Mouse (Mus musculus): ENCODE results near the gene Gm37240. TPM values are rescaled to one million over a fixed set of nuclear protein-coding genes. Genes with fewer than 3 reads are reported as not detected.

The Gm37240 gene
- total RNA-seq, 4 experiments from 2014 or later, result 29.7 to 37.8 (median 36.6) TPM

GRCm38 (mm10) chr3:85356373-85356772, 530.9 kb downstream of the Gm37240 start:
- DNase-seq (ENCODE audit: low spot score in 2 of 2), result no peak

GRCm38 (mm10) chr3:85348021-85348420, 539.3 kb downstream of the Gm37240 start:
- no peak for DNase-seq (ENCODE audit: low spot score in 2 of 2)

GRCm38 (mm10) chr3:85341103-85341860, 546.0 kb downstream of the Gm37240 start:
- no peak for DNase-seq (ENCODE audit: low spot score in 2 of 2)

GRCm38 (mm10) chr3:85340491-85340890, 546.8 kb downstream of the Gm37240 start:
- DNase-seq (ENCODE audit: low spot score in 2 of 2), result no peak

- no peak for DNase-seq (ENCODE audit: low spot score in 2 of 2)
Measured at GRCm38 (mm10) chr3:85339926-85340325, 547.4 kb downstream of the Gm37240 start.

DNA sequence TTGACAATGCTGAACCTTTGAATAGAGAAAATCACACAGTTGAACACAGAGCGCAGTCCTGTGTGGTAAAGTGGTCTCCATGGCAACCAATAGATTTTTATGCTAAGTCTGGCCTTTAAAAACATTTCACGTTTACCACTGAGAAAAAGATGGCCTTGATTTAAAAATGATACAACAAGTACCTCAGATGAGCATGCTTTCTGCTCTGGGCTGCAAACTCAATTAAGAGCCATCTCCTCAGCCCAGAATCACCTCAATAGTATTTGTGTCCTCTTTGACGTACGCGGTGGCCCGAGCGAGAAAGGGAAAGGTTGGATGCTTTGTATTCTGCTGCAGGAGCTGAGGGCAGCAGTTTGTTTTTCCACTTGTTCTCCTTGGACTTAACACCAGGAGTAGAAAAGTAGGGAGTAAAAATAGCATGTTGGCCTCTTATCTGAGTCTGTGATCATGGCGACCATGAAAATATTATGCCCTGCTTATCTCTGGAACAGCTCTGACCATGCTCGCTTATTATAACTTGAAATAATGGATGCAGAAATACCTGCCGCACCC, 548.0 kb downstream of the Gm37240 start:
- DNase-seq (ENCODE audit: low spot score in 2 of 2), result no peak

DNA sequence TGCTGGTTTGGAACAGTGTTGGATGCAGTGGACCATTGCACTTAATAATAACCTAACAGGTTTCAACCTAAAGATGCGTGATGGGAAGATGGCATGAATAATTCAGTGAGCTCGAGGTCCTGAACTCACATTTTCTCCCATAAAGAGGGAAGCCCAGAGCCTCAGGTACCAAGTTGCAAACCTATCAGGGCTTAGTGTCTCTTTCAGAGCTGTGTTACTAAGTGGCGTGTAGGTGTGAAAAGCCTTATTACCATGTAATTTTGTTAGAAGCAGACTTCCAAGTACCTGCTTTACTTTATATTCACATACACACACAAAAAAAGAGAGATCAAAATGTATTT, 548.6 kb downstream of the Gm37240 start:
- DNase-seq (ENCODE audit: low spot score in 2 of 2), result no peak

GRCm38 (mm10) chr3:85337881-85338754, 549.2 kb downstream of the Gm37240 start:
- DNase-seq (ENCODE audit: low spot score in 2 of 2), result no peak

GRCm38 (mm10) chr3:85335517-85335916, 551.8 kb downstream of the Gm37240 start:
- DNase-seq (ENCODE audit: low spot score in 2 of 2), result no peak

GRCm38 (mm10) chr3:85332276-85332675, 555.0 kb downstream of the Gm37240 start:
- DNase-seq (ENCODE audit: low spot score in 2 of 2), result no peak

DNA sequence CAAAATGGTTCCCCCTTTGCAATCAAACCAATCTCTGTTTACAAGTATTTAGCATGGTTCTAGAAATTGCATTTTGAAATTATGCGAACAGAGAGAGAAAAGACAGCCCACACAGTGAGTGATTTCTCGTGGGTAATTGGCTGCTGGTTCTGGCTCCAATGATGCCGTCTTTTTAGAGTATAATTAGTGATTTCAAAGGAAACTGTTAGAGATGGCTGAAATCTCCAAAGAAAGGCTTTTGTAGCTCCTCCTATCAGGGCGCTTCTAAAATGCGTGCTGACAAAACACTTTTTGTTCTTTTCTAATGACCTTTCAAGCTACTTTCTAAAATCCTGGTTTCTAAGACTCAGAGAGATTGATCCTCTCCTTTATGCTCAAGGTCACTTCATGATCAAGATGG, 569.1 kb downstream of the Gm37240 start:
- DNase-seq (ENCODE audit: low spot score in 2 of 2), result no peak

- DNase-seq (ENCODE audit: low spot score in 2 of 2), result no peak
Measured at GRCm38 (mm10) chr3:85317306-85317705, 570.0 kb downstream of the Gm37240 start.

GRCm38 (mm10) chr3:85314961-85315360, 572.4 kb downstream of the Gm37240 start:
- no peak for DNase-seq (ENCODE audit: low spot score in 2 of 2)

DNA sequence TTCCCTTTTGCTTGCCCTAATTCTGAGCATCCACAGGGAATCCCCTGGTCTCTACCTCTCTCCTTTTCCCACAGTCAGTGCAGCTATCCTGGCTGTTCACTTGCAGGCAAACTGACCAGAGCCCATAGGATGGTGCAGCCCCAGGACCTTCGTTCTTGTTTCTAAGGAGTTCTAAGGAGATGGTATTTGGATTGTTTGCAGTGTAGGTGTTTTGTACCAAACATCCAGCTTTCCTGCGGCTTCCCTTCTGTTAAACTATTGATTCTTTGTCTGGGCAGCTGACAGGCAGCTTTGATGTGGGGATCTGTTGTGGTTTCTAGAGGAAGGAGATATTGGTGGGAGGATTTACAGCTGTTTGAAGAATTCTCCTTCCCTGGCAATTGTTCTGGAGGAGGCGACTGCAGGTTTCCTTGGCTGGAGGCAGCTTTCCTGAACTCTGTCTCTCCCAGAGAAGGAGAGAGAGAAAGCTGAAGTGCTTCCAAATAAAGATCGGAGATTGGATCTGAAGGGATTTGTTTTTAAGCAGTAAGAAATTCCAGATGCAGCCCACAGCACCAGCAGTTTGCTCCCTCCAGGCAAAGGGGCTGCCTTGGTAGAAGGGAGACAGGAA, 573.6 kb downstream of the Gm37240 start:
- DNase-seq (ENCODE audit: low spot score in 2 of 2), result no peak

DNA sequence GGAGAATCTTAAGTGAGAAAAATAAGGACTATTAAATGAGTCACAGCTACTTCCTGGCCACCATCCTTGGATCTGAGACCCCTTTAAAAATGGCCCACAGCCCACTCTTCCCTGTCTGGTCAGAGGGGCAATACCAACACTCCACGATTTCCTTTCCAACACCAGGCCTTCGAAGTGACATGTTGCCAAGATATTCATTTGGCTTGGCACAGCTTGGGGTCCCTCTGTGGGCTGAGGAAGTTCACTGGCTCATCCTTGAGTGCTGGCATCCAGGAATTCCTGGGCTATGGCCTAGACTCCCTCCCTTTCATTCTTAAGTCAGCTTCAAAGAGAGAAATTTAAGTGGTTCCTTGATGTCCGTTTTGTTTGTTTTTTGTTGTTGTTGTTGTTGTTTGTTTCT, 576.1 kb downstream of the Gm37240 start:
- no peak for DNase-seq (ENCODE audit: low spot score in 2 of 2)

- no peak for DNase-seq (ENCODE audit: low spot score in 2 of 2)
Measured at GRCm38 (mm10) chr3:85310401-85310989, 576.8 kb downstream of the Gm37240 start.

- no peak for DNase-seq (ENCODE audit: low spot score in 2 of 2)
Measured at GRCm38 (mm10) chr3:85309168-85309567, 578.1 kb downstream of the Gm37240 start.

DNA sequence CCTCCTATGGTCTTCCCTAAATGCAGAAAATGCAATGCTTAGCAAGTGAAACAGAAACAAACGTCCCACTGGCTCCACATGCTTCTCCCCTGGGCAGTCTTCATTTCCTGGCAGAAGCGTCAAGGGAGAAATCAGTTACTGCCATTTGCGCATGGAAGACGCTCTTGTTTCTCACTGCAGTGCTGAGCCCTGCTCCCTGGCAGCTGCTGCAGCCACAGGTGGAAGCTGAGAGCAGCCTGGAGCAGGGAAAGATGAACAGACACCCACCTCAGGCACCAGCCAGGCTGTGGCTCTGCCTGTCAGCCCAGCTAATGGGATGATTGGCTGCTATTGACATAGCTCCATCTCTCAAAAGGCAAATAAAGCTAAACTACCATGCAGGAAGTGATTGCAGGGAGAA, 578.6 kb downstream of the Gm37240 start:
- DNase-seq (ENCODE audit: low spot score in 2 of 2), result no peak

- no peak for DNase-seq (ENCODE audit: low spot score in 2 of 2)
Measured at GRCm38 (mm10) chr3:85301851-85302250, 585.5 kb downstream of the Gm37240 start.

DNA sequence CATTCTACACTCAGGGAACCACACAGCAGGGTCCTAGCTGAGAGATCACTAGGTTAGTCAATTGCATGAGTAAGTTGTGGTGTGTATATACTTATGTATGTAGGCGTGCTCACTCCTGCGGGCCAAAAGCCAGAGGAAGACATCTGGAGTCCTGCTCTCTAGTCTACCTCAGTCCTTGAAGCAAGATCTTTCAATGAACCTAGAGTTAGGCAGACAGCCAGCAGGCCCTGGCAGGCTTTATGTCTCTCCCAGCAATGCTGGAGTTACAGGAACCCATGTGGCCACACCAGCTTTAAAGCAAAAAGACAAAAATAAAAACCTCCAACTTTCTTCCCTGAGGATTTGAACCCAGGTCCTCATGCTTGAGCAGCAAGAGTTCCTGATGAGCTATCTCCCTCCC, 586.0 kb downstream of the Gm37240 start:
- no peak for DNase-seq (ENCODE audit: low spot score in 2 of 2)
